Mouse (Mus musculus) lung, embryonic 14.5 days (tissue): ENCODE results near the gene Chid1. TPM values are rescaled to one million over a fixed set of nuclear protein-coding genes. Genes with fewer than 3 reads are reported as not detected.

Experiments
- ATAC-seq: fragments of 200-750 bp; cut with Nextera tagmentation; 2 replicates; pipeline ENCODE4 v1.8.0; 2017; ENCODE audit warnings: mild to moderate bottlenecking, moderate TSS enrichment, moderate library complexity; ENCODE audit not compliant: insufficient read depth
- DNase-seq: peaks from one replicate; pipeline ENCODE4 v3.0.0-alpha.2; 2015
- H3K27ac ChIP-seq: fragments of 300-500 bp; sonication (generic); 2 replicates; pipeline ENCODE4 v1.5.1; 2014; ENCODE audit warnings: low read depth, mild to moderate bottlenecking, moderate library complexity
- H3K27me3 ChIP-seq: fragments of 300-500 bp; sonication (generic); 2 replicates; pipeline ENCODE4 v1.6.1; 2014; ENCODE audit warnings: low read length, control low read depth; ENCODE audit not compliant: insufficient read depth
- H3K36me3 ChIP-seq: fragments of 300-500 bp; sonication (generic); 2 replicates; pipeline ENCODE4 v1.6.1; 2014; ENCODE audit warnings: control low read depth; ENCODE audit not compliant: insufficient read depth
- H3K4me1 ChIP-seq: fragments of 300-500 bp; sonication (generic); 2 replicates; pipeline ENCODE4 v1.6.1; 2014; ENCODE audit warnings: antibody characterized with exemption, control low read depth; ENCODE audit not compliant: insufficient read depth
- H3K4me2 ChIP-seq: fragments of 300-500 bp; sonication (generic); 2 replicates; pipeline ENCODE4 v1.6.1; 2014; ENCODE audit warnings: mild to moderate bottlenecking
- H3K4me3 ChIP-seq: fragments of 300-500 bp; sonication (generic); 2 replicates; pipeline ENCODE4 v1.5.1; 2014; ENCODE audit warnings: low read depth, low read length
- H3K9ac ChIP-seq: fragments of 300-500 bp; sonication (generic); 2 replicates; pipeline ENCODE4 v1.6.1; 2014
- H3K9me3 ChIP-seq: fragments of 300-500 bp; sonication (generic); 2 replicates; pipeline ENCODE4 v1.6.1; 2016; ENCODE audit warnings: low read depth, low read length, control low read depth
- CTCF ChIP-seq: IDR thresholded peaks from 2 replicates; pipeline ENCODE4 v1.5.1; 2016; ENCODE audit warnings: antibody characterized with exemption, low read depth
- WGBS: fragments of 180-500 bp; shearing (Covaris S2); extraction: QIAGEN DNeasy Blood & Tissue Kit; methylation state at CpG from one replicate; pipeline ENCODE4 v1.1.7; 2014; 5-methylcytosine and 5-hydroxymethylcytosine counted together
- polyA plus RNA-seq: library from polyadenylated mRNA; unstranded; fragments of >200 nt; fragmentation: Nextera tagmentation; extraction: Ambion mirVana; gene quantifications from 2 replicates; pipeline ENCODE4 v1.2.1, GENCODE M21; 2014

The Chid1 gene
- polyA plus RNA-seq, 1 experiment from 2014 or later: 33.0 TPM

DNA sequence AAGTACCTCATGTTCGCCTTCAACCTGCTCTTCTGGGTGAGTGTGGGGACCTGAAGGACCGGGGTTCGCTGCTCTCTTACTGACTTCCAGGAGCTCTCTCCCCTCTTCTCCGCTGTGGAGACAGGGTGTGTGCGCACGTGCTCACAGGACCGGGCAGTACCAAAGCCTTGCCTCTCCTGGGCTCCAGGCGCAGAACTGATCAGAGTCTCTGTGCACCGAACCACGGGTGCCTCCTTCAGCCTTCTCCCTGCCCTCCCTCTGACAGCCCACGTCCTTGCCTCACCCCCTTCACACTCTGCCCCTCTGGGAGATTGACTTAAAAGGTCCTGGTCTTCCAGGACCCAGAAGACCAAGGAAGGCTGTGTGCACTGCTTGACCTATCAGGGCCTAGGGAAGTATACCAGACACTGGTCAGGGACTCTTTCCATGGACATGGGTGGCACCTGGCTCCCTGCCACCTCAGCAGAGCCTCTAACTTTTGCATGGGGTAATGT lies 57.1 kb downstream of the Chid1 start:
- DNase-seq (no peak), ATAC-seq (no peak)
- peak overlapping the region; percentile 55 for H3K4me3 ChIP-seq
- peaks cover 21% of the 10 kb centered on the region for H3K4me1 ChIP-seq
- TF ChIP-seq CTCF: no peak
- no peak overlapping the region for H3K27ac ChIP-seq
- H3K36me3 ChIP-seq: peaks cover 14% of the 10 kb centered on the region; the same call in 1 of the 2 replicates
- H3K9me3 ChIP-seq: no peaks in the 10 kb centered on the region
- peak overlapping the region; percentile 51; the same call in 1 of the 2 replicates for H3K9ac ChIP-seq
- H3K4me2 ChIP-seq: peak overlapping the region; percentile 98
- WGBS: 11% methylated on average over 11 of the region's 11 CpGs
- H3K27me3 ChIP-seq: peaks cover 10% of the 10 kb centered on the region; the same call in 1 of the 2 replicates

GRCm38 (mm10) chr7:141481498-141482401 lies 57.9 kb downstream of the Chid1 start:
- TF ChIP-seq CTCF: peak; percentile 65
- Histone ChIP-seq H3K9me3 (no peaks in the 10 kb centered on the region), H3K4me2 (peak overlapping the region; percentile 98), H3K36me3 (peaks cover 13% of the 10 kb centered on the region; the same call in 1 of the 2 replicates), H3K4me3 (peak overlapping the region; percentile 55), H3K27me3 (peaks cover 10% of the 10 kb centered on the region; the same call in 1 of the 2 replicates), H3K4me1 (peaks cover 29% of the 10 kb centered on the region), H3K27ac (no peak overlapping the region), H3K9ac (peak overlapping the region; percentile 51)
- ATAC-seq: 0 out of 2 replicates have a peak, but pooled peaks have one; percentile 12
- peak; percentile 81 for DNase-seq
- WGBS: under 1% methylated on average over 81 of the region's 81 CpGs

DNA sequence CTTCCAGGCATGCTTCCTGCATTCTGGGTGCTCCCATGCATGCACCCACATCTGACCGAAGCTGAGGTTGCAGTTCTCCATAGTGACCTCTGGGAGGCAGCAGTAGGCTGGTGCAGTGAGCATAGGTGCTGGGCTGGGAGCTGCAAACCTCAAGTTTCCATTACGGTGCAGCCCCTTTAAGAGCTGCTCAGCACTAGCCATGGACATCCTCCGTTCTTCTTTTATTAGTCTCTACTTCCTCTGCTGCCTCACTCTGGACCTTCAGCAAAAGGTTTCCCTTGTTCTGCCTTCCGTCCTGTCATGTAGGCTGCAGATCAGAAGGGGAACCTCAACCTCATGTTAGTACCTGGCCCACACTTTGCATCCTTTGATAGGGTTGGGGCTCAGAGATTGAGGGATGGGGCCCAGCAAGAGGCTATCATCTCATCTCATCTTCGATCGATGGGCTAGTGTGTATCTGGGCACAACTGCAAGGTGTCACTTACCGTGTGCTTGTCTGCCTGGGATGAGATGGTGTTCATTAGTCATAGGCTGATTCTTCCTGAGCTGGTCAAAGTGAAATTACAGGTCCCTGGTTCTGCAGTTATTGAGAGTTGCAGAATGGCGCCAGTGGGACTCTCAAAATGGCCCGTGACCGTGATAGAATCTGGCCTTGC lies 58.7 kb downstream of the Chid1 start:
- no peak for ATAC-seq
- peaks cover 10% of the 10 kb centered on the region; the same call in 1 of the 2 replicates for H3K27me3 ChIP-seq
- WGBS: 12% methylated on average over 10 of the region's 10 CpGs
- TF ChIP-seq CTCF: peak; percentile 97
- no peak overlapping the region for H3K27ac ChIP-seq
- H3K9me3 ChIP-seq: no peaks in the 10 kb centered on the region
- peaks cover 29% of the 10 kb centered on the region for H3K4me1 ChIP-seq
- peak overlapping the region; percentile 55; the same call in 1 of the 2 replicates for H3K4me3 ChIP-seq
- peak; percentile 89 for DNase-seq
- 0 out of 2 replicates have a peak, but pooled peaks cover 6% of the 10 kb centered on the region for H3K36me3 ChIP-seq
- no peak overlapping the region for H3K9ac ChIP-seq
- peak overlapping the region; percentile 98 for H3K4me2 ChIP-seq

GRCm38 (mm10) chr7:141478270-141478748 lies 61.3 kb downstream of the Chid1 start:
- no peak for DNase-seq
- ATAC-seq: no peak
- Histone ChIP-seq H3K27ac (peak overlapping the region; percentile 98; the same call in 1 of the 2 replicates), H3K9ac (peak overlapping the region; percentile 46), H3K9me3 (no peaks in the 10 kb centered on the region), H3K4me3 (no peak overlapping the region; the same call in 1 of the 2 replicates), H3K36me3 (no peaks in the 10 kb centered on the region), H3K4me2 (peak overlapping the region; percentile 86), H3K4me1 (peaks cover 36% of the 10 kb centered on the region), H3K27me3 (peaks cover 10% of the 10 kb centered on the region; the same call in 1 of the 2 replicates)
- WGBS: 56% methylated on average over 5 of the region's 5 CpGs
- TF ChIP-seq CTCF: no peak

DNA sequence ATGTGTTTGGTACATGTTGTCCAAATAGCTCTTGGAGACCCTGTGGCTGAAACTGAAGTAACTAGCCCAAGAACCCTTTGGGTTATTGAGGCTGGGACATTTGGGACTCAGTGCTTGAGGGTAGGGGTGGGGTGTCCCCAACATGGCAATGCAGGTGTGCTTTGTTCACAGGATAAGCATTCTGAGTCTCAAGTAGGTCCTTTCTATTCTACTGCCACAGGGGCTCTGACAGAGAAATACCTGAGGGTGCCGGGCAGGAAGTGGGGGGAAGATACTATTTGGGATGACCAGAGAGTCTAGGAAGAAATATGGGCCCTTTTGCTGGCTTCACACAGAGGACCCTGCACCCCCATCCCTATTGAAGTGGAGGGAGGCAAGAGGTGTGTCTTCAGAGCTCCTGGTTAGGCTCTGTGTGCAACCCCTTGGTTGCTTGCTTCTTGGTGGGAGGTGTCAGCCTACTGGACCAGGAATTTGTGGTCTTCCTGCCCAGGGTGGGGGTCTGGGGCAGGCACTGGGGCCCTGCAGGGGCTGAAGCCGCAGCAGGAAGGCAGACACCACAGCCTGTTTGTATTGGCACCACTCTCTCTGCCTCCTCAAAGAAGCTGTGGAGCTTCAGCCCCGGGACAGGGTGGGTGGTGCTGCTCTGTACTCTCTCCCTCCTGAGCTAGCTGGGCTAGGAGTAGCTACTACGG lies 61.9 kb downstream of the Chid1 start:
- Histone ChIP-seq H3K4me3 (peak overlapping the region; percentile 81; the same call in 1 of the 2 replicates), H3K36me3 (peaks cover 2% of the 10 kb centered on the region), H3K4me2 (peak overlapping the region; percentile 86), H3K27me3 (peaks cover 9% of the 10 kb centered on the region; the same call in 1 of the 2 replicates), H3K27ac (peak overlapping the region; percentile 98), H3K9ac (peak overlapping the region; percentile 75), H3K4me1 (peaks cover 36% of the 10 kb centered on the region), H3K9me3 (no peaks in the 10 kb centered on the region)
- WGBS: 25% methylated on average over 4 of the region's 4 CpGs
- ATAC-seq (no peak), DNase-seq (no peak)
- no peak for TF ChIP-seq CTCF

GRCm38 (mm10) chr7:141476981-141477370 lies 62.7 kb downstream of the Chid1 start:
- ATAC-seq (peak; percentile 4; the same call in 1 of the 2 replicates), DNase-seq (no peak)
- 0 out of 2 replicates have a peak, but pooled peaks cover 2% of the 10 kb centered on the region for H3K27me3 ChIP-seq
- TF ChIP-seq CTCF: no peak
- H3K36me3 ChIP-seq: peaks cover 9% of the 10 kb centered on the region
- peak overlapping the region; percentile 81 for H3K4me3 ChIP-seq
- peak overlapping the region; percentile 86 for H3K4me2 ChIP-seq
- peaks cover 36% of the 10 kb centered on the region for H3K4me1 ChIP-seq
- H3K9me3 ChIP-seq: no peaks in the 10 kb centered on the region
- peak overlapping the region; percentile 98 for H3K27ac ChIP-seq
- 3% methylated on average over 7 of the region's 7 CpGs for WGBS
- peak overlapping the region; percentile 75 for H3K9ac ChIP-seq
